Mouse (Mus musculus) midbrain, embryonic 11.5 days (tissue): Measurements from ENCODE around the gene Pid1. TPM values are rescaled to one million over a fixed set of nuclear protein-coding genes. Genes with fewer than 3 reads are reported as not detected.

Source experiments
- ATAC-seq: fragments of 200-750 bp; cut with Nextera tagmentation; 2 replicates; pipeline ENCODE4 v1.8.0; 2017; ENCODE audit warnings: moderate TSS enrichment, moderate library complexity; ENCODE audit not compliant: low FRiP score
- DNase-seq: peaks from one replicate; pipeline ENCODE4 v3.0.0; 2015; ENCODE audit warnings: low spot score; ENCODE audit errors: missing footprints
- H3K27ac ChIP-seq: fragments of 300-500 bp; sonication (generic); 2 replicates; pipeline ENCODE4 v1.5.1; 2014; ENCODE audit warnings: low read depth, low read length
- H3K27me3 ChIP-seq: fragments of 300-500 bp; sonication (generic); 2 replicates; pipeline ENCODE4 v1.6.1; 2014; ENCODE audit warnings: mild to moderate bottlenecking, low read length, moderate library complexity, mixed read lengths; ENCODE audit not compliant: control insufficient read depth, insufficient read depth
- H3K36me3 ChIP-seq: fragments of 300-500 bp; sonication (generic); 2 replicates; pipeline ENCODE4 v1.6.1; 2014; ENCODE audit warnings: mild to moderate bottlenecking, low read length, moderate library complexity, mixed read lengths; ENCODE audit not compliant: control insufficient read depth, insufficient read depth
- H3K4me1 ChIP-seq: fragments of 300-500 bp; sonication (generic); 2 replicates; pipeline ENCODE4 v1.6.1; 2014; ENCODE audit warnings: low read length; ENCODE audit not compliant: control insufficient read depth, insufficient read depth
- H3K4me2 ChIP-seq: fragments of 300-500 bp; sonication (generic); 2 replicates; pipeline ENCODE4 v1.6.1; 2014; ENCODE audit warnings: mild to moderate bottlenecking, moderate library complexity
- H3K4me3 ChIP-seq: fragments of 300-500 bp; sonication (generic); 2 replicates; pipeline ENCODE4 v1.5.1; 2014; ENCODE audit warnings: low read depth, low read length
- H3K9ac ChIP-seq: fragments of 300-500 bp; sonication (generic); 2 replicates; pipeline ENCODE4 v1.6.1; 2014; ENCODE audit warnings: low read length
- H3K9me3 ChIP-seq: fragments of 300-500 bp; sonication (generic); 2 replicates; pipeline ENCODE4 v1.6.1; 2016; ENCODE audit warnings: low read length; ENCODE audit not compliant: control insufficient read depth
- WGBS: fragments of 180-500 bp; shearing (Covaris S2); extraction: QIAGEN DNeasy Blood & Tissue Kit; methylation state at CpG from one replicate; pipeline ENCODE4 v1.1.7; 2014; 5-methylcytosine and 5-hydroxymethylcytosine counted together
- polyA plus RNA-seq: library from polyadenylated mRNA; unstranded; fragments of >200 nt; fragmentation: Nextera tagmentation; extraction: Ambion mirVana; gene quantifications from 2 replicates; pipeline ENCODE4 v1.2.1, GENCODE M21; 2014

Pid1 gene
- polyA plus RNA-seq, 1 experiment from 2014 or later, result 25.2 TPM

DNA sequence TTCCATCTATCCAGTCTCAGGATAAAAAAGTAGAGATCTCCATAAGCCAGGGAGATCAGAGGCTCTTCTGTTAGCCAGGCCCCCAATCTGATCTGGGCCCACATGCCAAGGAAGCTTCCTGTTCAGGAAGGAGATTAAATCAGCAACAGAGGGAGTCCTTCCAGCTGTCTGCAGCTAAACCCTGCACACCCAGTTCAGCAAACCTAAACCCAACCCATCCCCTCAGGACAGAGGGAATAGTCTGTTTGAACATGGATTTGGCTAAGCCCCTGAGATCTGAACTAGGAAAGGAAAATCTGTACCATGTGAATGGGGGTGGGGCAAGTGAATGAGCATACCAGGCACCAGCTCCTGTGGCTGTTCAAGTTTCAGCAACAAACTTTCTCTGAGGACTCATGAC lies 266.6 kb downstream of the Pid1 start:
- H3K27me3 ChIP-seq, result no peaks in the 10 kb centered on the region
- no peak overlapping the region for H3K4me3 ChIP-seq
- H3K9ac ChIP-seq, result no peak overlapping the region
- DNase-seq (no peak), ATAC-seq (no peak)
- H3K27ac ChIP-seq, result no peak overlapping the region
- no peaks in the 10 kb centered on the region for H3K9me3 ChIP-seq
- no peak overlapping the region for H3K4me2 ChIP-seq
- H3K4me1 ChIP-seq, result no peaks in the 10 kb centered on the region
- H3K36me3 ChIP-seq, result no peaks in the 10 kb centered on the region

GRCm38 (mm10) chr1:84093291-84093690 lies 270.7 kb downstream of the Pid1 start:
- no peak overlapping the region for H3K27ac ChIP-seq
- no peaks in the 10 kb centered on the region for H3K36me3 ChIP-seq
- no peak overlapping the region for H3K9ac ChIP-seq
- 71% methylated on average over 2 of the region's 2 CpGs for WGBS
- no peak overlapping the region for H3K4me3 ChIP-seq
- H3K27me3 ChIP-seq, result no peaks in the 10 kb centered on the region
- H3K4me2 ChIP-seq, result no peak overlapping the region
- DNase-seq, result no peak
- no peaks in the 10 kb centered on the region for H3K4me1 ChIP-seq
- H3K9me3 ChIP-seq, result no peaks in the 10 kb centered on the region
- ATAC-seq, result no peak

GRCm38 (mm10) chr1:84089664-84090063 lies 274.3 kb downstream of the Pid1 start:
- no peaks in the 10 kb centered on the region for H3K36me3 ChIP-seq
- H3K9me3 ChIP-seq, result no peaks in the 10 kb centered on the region
- no peak overlapping the region for H3K27ac ChIP-seq
- no peaks in the 10 kb centered on the region for H3K4me1 ChIP-seq
- DNase-seq (no peak), ATAC-seq (no peak)
- WGBS, result 88% methylated on average over 2 of the region's 2 CpGs
- H3K4me2 ChIP-seq, result no peak overlapping the region
- H3K27me3 ChIP-seq, result no peaks in the 10 kb centered on the region
- H3K4me3 ChIP-seq, result no peak overlapping the region
- H3K9ac ChIP-seq, result no peak overlapping the region

- Histone ChIP-seq H3K4me3 (no peak overlapping the region), H3K36me3 (no peaks in the 10 kb centered on the region), H3K9ac (no peak overlapping the region), H3K4me1 (no peaks in the 10 kb centered on the region), H3K4me2 (no peak overlapping the region), H3K27me3 (no peaks in the 10 kb centered on the region), H3K9me3 (no peaks in the 10 kb centered on the region), H3K27ac (no peak overlapping the region; the same call in 1 of the 2 replicates)
- WGBS, result 61% methylated on average over 2 of the region's 2 CpGs
- DNase-seq (no peak), ATAC-seq (no peak)
Observed at GRCm38 (mm10) chr1:84087957-84088356, 276.0 kb downstream of the Pid1 start.

DNA sequence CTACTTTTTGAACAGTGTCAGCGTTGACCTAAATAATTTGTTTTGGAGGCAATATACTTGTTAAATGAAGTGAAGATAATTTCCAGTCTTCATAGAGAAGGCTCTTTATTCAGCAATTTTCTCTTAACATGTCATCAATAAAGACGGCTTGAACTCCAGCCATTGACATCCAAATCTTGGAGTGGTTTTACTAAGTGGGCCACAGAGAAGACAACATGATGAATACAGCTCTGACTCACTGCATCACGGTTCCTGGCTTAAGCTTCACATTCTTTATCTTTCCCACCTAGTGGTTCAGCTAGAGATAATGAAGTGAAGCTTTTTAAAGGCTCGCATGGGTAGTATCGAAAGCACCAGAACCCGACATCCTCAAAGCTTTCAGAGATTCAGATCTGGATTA lies 276.7 kb downstream of the Pid1 start:
- no peak overlapping the region for H3K9ac ChIP-seq
- no peak for DNase-seq
- no peak overlapping the region for H3K4me2 ChIP-seq
- WGBS, result 80% methylated on average over 6 of the region's 6 CpGs
- H3K4me3 ChIP-seq, result no peak overlapping the region
- no peak for ATAC-seq
- no peaks in the 10 kb centered on the region for H3K4me1 ChIP-seq
- H3K9me3 ChIP-seq, result no peaks in the 10 kb centered on the region
- no peak overlapping the region for H3K27ac ChIP-seq
- no peaks in the 10 kb centered on the region for H3K36me3 ChIP-seq
- H3K27me3 ChIP-seq, result no peaks in the 10 kb centered on the region

DNA sequence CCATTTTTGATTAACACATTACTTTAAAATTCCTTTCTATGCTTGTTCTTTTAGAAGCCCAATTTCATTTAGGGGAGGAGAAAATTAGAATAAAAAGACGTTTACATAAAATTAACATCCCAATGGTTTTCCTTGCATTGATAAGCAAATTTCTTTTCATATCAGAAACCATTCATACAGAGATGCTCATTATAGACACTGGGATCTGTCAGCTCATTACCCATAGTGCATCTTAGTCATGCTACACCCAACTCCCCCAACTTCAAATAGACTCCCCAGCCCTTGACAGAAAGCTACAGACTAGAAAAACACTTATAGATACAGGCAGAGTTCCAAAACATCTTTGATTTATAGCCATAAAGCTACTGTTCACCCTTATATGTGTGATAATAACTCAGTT lies 277.5 kb downstream of the Pid1 start:
- no peaks in the 10 kb centered on the region for H3K27me3 ChIP-seq
- no peaks in the 10 kb centered on the region for H3K36me3 ChIP-seq
- ATAC-seq, result no peak
- no peak overlapping the region for H3K4me2 ChIP-seq
- H3K9me3 ChIP-seq, result no peaks in the 10 kb centered on the region
- no peaks in the 10 kb centered on the region for H3K4me1 ChIP-seq
- 73% methylated on average over 1 of the region's 1 CpGs for WGBS
- H3K27ac ChIP-seq, result no peak overlapping the region
- H3K4me3 ChIP-seq, result no peak overlapping the region
- H3K9ac ChIP-seq, result no peak overlapping the region
- DNase-seq, result no peak

DNA sequence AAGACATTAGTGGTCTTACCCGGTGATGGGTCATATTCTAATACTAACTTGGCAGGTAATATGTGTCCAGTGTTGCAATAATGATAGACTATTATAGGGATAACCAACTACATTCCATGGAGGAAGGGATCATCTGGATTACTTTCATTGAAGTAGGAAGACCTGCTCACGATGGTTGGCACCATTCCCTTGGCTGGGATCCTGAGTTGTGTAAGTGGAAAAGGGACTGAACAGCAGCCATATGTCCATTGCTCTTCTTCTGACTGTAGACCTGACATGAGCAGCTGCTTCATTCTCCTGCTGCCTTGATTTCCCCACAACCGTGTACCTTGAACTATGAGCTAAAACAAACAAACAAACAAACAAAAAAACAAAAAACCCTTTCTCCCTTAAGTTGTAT lies 278.6 kb downstream of the Pid1 start:
- no peaks in the 10 kb centered on the region for H3K27me3 ChIP-seq
- DNase-seq, result no peak
- ATAC-seq, result no peak
- 91% methylated on average over 3 of the region's 3 CpGs for WGBS
- no peaks in the 10 kb centered on the region for H3K36me3 ChIP-seq
- H3K4me2 ChIP-seq, result no peak overlapping the region
- no peak overlapping the region for H3K4me3 ChIP-seq
- no peaks in the 10 kb centered on the region for H3K4me1 ChIP-seq
- no peak overlapping the region for H3K27ac ChIP-seq
- no peak overlapping the region for H3K9ac ChIP-seq
- H3K9me3 ChIP-seq, result no peaks in the 10 kb centered on the region

GRCm38 (mm10) chr1:84079566-84079965 lies 284.4 kb downstream of the Pid1 start:
- 76% methylated on average over 8 of the region's 8 CpGs for WGBS
- ATAC-seq (no peak), DNase-seq (no peak)
- no peaks in the 10 kb centered on the region for H3K27me3 ChIP-seq
- H3K9me3 ChIP-seq, result no peaks in the 10 kb centered on the region
- no peaks in the 10 kb centered on the region for H3K4me1 ChIP-seq
- no peak overlapping the region for H3K4me2 ChIP-seq
- H3K27ac ChIP-seq, result no peak overlapping the region
- no peaks in the 10 kb centered on the region for H3K36me3 ChIP-seq
- no peak overlapping the region for H3K4me3 ChIP-seq
- no peak overlapping the region for H3K9ac ChIP-seq

DNA sequence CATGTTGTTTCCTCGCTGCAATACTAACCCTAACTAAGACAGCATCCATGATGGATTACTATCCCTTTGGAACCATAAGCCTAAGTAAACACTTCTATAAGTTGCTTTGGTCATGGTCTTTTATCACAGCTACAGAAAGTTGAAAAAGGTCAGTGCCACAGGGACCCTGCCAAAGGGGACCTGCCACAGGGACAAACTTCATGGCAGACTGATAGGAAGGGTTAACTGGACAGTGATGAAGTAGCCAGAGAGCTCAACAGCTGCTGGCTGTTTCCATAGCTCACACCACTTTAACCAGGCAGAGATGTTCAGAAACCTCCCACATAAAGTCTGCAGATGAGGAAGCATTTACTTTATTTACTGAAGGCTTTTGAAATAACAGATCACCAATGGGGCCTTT lies 287.0 kb downstream of the Pid1 start:
- Histone ChIP-seq H3K4me1 (no peaks in the 10 kb centered on the region), H3K27ac (no peak overlapping the region), H3K36me3 (no peaks in the 10 kb centered on the region), H3K4me2 (no peak overlapping the region), H3K27me3 (no peaks in the 10 kb centered on the region), H3K4me3 (no peak overlapping the region), H3K9me3 (no peaks in the 10 kb centered on the region), H3K9ac (no peak overlapping the region)
- 88% methylated on average over 1 of the region's 1 CpGs for WGBS
- no peak for DNase-seq
- ATAC-seq, result no peak
